Mouse (Mus musculus) embryo, embryonic 10 days (tissue): ENCODE data around the gene Gata2.
"Not testable (repeated sequence)": the region's sequence is repeated elsewhere in the genome, so short reads cannot be mapped to it uniquely, and the experiment has no call there.

Experiments used
- DNase-seq: peaks from one replicate; pipeline ENCODE4 v3.0.0-alpha.2; 2015; ENCODE audit warnings: low spot score

Gene Gata2

DNA sequence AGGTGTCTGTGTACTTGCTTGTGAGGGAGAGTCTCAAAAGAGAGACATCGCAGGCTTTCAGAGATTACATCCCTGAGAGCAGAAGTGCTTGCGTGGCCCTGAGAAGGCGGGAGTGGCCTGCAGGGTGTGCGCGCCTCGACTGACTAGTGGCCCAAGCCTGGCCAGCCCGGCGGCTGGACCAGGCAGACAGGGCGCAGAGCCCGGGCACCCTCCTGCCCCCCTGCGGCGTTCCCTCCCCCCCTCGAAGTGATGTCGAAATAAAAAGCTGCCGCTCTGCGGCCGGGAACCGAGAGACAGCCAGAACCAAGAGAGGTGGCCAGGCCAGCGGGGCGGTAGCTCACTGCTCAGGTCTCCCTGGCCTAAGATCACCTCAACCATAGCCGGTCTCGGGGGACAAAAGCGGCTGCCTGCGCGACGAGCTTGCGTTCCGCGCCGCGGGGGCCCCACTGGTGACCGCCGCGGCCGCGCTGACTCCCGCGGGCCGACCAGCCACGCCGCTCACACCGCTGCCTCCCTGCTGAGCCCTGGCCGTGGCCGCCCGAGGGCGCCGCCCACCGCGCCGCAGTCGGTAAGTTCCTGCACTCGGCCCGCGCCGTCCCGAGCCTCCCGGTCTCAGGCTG lies at the start of gene Gata2:
TSS of gene Gata2 (plus strand) at position 459 of the 620 bp plus-strand sequence.
- DNase-seq, result peak; percentile 56

DNA sequence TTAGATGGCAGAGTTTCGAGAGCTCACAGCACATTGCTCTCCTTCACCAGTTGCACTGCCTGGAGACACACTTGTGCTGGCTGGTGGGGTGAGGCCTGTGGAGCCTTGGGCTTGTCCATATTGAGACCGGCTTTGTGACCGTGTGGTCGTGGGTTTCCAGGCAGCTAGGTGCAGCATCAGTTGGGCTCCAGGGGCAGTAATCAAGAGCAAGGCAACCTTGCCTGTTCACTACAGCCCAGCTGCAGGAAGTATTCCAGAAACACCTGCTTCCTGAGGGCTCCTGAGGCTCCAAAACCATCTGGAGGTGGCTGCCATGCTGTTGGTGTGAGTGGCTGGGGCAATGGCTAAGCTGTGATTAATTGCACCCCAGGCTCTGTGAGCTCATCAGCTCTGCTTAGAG lies 47.9 kb upstream of the Gata2 start:
- no peak for DNase-seq

DNA sequence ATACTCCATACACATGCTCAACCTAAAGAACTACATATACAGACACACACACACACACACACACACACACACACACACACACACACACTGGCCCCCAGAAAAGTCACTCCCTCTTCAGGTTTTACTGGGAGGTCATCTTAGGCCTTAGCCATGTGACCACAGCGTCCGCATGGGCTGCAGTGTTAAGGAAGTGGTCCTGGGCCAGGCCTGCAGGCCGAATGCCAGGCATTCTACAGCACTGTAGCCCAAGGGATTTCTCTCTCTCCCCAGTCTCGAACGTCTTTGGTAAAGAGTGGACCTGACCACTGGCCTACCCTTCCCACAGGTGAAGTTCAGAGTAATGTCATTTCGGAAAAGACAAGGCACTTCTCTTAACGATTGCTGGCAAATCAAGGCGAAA lies 47.1 kb upstream of the Gata2 start:
- DNase-seq, result no peak

DNA sequence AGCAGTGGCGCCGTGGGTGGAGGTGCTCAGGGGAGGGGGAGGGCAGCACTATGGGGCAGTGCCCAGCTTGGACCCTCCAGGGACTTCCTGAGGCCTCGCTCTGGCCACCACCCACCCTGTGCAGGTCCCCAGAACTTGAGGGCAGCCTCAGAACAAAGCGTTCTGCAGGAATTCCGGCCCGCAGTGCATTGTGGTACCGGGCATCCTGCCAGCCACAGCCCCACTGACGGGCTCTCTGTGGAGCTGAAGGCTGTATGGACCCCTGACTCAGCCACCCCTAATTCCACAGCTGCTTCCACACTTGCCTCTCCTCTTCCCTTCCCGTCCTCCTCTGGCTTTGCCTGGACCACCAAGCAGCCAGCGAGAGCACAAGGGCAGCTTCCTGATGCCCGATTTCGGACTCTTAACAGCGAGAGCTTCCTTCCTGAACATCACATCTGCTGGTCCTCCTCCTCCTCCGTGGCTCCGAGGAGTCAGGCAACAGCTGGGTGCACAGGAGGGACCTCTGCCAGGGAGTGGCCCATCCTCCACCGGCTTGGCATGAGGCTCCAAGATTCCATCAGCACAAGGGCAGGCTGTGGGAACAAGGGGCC lies 46.2 kb upstream of the Gata2 start:
- no peak for DNase-seq

DNA sequence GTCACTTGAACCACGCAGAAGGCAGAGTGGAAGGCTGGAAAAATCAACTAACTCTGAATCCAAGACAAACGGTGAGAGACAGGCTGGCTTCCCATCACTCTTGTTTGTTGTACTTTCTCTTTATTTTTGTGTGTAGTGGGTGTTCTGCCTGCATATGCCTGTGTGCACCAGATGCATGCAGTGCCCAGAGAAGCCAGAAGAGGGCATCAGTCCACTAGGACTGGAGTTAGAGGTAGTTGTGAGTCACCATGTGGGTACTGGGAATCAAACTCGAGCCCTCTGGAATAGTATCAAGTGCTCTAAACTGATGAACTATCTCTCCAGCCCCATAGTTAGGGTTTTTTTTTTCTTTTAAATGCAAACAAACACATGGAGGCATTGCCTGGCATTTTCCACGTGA lies 42.4 kb upstream of the Gata2 start:
- DNase-seq, result no peak

DNA sequence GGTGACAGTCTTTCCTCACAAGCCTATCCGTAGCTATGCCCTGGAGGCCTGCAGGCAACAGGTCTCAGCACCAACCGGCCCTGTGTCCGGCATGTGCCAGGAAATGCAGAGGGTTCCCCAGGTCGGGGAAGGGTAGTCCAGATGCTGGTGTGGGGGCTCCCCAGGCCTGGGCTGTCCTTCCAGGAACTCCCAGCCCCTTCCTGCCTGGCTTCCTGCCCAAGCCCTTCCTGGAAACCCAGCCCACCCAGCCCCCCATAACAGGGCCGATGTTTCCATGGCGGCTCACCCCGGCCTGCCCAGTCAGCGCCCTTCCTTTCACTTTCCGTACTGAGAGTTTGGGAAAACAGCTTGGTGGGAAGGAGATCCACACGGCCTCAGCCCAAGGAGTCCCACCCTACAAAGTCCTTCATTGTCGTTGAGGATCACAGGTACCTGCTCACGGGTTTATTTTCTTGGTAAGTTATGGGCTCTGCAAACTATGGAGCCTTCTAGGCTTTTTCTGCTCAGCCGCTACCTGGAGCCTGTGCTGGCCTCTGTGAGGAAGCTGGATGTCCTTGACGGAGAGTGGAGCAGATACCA lies 41.5 kb upstream of the Gata2 start:
- DNase-seq, result no peak

DNA sequence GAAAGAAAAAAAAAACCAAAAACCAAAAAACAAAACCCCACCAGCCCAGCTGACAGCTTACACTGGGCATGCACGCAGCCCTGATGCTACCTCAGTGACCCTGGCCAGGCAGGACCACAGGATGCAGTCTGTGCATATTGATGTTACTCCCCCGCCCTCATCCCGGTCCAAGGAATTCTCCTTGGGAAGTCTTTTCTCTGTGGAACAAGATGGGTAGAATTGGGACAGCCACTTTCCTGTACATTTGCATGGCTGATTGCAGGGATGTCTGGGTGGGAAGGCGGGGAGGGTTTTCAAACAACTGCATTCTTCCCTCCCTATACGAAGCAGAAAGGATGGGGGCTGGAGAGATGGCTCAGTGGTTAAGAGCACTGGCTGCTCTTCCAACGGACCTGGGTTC lies 40.7 kb upstream of the Gata2 start:
- no peak for DNase-seq

DNA sequence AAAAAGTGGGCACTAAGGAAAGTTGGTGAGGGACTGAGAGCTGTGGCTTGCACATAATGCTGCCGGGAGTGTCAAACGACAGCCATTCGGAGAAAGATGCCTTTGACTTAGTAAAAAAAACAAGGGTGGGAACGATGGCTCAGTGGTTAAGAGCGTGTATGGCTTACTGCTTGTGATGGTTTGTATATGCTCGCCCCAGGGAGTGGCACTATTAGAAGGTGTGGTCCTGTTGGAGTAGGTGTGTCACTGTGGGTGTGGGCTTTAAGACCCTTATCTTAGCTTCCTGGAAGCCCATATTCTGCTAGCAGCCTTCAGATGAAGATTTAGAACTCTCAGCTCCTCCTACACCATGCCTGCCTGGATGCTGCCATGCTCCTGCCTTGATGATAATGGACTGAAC lies 38.1 kb upstream of the Gata2 start:
- DNase-seq, result not testable (repeated sequence)

DNA sequence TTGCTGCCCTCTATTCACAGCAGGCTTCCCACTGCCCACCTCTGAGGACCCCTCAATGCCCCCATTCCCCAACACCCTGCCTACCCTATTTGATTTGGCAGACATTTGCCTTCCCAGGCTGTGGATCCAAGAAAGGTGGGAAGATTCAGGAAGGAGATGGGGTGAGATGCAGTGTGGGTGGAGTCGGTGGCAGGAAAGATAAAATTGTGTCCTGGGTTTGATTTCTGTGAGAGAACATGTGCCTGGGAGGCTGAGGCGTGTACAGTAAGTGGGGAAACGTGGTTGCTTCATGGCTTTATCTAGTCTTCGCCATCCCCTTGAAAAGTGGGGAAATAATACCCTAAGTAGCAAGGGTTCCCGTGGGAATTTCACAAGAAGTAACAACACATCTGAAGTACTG lies 34.9 kb upstream of the Gata2 start:
- no peak for DNase-seq

DNA sequence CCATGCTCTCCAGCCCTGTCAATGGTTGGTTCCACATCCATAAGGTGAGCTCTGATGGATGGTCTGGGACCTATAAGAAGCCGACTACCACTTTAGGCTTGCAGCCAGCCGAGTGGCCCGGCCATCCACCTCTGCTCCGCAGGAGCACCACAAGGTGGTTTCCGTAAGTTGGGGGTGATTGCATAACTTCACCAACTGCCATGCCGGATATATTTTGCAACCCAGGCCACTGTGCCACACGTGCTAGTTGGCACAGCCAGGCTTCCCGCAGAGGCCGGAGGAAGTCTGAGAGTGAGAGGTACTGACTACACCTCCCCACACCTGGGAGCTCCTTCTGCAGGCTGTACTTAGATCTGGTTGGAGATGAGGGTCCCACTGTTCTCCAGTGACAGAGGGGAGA lies 27.6 kb upstream of the Gata2 start:
- DNase-seq, result no peak

DNA sequence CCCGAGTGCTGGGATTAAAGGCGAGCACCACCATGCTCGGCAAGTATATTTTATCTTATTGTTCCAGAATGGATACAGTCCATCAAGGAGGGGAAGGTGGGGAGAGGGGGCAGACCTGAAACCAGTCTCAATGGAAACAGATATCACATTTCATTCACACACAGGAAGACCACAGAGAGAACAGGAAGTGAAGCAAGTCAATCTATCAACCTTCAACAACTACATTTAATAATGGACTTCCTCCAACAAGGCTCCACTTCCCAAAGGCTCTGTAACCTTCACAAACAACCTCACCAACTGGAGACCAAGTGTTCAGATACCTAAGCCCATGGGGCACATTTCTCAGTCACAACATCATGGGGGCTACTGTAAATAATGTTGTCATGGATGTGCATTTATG lies 19.5 kb upstream of the Gata2 start:
- no peak for DNase-seq

DNA sequence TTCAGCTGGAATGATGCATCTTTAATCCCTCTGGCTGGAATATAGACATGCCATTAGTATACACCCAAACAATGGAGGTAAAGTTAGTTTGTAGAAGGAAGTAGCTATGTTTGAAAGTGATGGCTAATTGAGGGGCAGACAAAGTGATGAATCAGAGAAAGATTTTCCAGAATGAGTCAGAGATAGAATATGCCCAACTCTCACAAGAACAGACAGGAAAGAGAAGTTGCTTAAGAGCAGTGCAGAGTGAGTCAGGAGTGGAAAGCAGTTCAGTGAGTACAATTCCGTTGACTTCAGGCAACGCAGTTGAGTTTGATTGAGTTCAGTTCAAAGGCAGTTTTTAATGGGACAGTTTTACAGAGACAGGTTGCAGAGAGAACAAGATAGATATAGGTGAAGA lies 19.0 kb upstream of the Gata2 start:
- DNase-seq, result no peak

DNA sequence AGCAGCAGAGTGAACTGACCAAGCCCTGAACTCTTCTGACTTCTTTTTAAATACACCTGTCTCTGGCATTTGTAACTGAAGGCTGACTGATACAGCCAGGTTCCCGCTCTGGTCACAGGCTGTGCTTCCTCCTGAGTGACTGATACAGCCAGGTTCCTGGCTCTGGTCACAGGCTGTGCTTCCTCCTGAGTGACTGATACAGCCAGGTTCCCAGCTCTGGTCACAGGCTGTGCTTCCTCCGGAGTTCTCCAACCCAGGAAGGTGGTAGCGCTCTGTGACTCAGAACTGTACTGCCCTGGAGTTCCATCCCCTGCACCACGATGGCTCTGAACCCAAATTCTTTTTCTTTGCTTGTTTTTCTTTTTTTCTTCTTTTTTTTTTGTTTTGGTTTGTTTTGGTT lies 9.0 kb upstream of the Gata2 start:
- no peak for DNase-seq

DNA sequence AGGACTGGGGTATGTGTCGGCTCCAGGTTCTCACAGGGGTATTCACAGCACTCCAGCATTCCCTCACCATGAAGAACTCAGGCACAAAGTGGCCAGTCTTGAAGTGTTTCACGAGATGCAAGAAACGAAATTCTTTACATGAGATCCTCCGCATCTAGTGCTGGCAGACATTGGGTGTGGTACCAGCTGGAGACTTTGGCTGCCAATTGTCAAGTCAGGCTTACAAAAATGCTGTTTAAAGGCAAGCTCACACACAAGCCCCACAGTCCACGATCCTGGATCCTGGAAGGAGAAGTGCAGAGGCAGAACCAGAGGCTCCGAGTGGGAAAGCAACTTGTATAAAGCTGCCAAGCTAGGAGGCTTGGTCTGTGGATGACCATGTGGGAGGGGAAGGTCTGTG lies 5.5 kb upstream of the Gata2 start:
- no peak for DNase-seq

DNA sequence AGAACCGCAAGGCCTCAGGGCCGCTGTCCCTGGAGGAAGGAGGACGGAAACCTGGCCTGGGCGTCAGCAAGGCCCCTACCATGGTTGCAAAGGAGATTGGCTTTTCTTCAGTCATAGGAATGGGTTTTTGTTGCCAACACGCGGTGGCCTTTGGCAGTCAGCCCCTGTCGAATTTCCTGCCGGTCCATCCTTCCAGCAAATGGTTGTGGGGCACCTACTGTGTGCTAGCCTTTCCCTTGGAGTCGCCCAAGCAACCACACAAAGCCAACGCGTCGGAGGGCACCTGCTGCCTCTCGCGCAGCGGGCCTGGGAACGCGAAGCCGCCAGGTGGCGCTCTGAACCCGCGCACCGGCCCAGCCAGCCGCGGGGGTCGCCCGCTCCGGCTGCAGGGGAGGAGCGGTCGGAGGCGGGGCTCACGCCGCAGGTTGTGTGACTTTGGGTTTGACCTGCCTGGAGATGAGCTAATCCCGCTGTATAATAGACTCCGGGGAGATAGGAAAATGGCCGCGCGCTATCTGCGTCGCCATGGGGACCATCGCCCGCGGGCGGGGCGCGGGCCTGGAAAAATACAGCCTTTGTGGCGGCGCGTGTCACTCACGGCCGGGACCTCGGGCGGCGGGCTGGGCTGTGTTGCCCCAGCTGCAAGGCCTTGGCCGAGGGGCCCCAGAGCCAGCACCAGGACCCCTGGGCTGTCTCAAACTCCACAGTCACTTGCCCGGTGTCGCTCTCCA lies 4.2 kb upstream of the Gata2 start:
- peak; percentile 86 for DNase-seq

DNA sequence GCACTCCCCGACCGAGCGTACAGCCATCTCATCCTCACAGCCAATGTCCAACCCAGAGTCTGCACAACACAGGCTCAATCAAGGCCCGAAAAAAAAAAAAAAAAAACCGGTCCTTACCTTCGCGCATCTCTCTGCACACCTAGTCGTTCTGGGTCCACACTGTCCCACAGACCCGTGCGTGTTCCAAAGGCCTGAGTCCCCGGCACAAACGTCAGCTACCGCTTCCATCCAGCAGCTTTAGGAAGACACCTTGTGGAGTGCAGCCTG lies 3.7 kb upstream of the Gata2 start:
- DNase-seq, result no peak

DNA sequence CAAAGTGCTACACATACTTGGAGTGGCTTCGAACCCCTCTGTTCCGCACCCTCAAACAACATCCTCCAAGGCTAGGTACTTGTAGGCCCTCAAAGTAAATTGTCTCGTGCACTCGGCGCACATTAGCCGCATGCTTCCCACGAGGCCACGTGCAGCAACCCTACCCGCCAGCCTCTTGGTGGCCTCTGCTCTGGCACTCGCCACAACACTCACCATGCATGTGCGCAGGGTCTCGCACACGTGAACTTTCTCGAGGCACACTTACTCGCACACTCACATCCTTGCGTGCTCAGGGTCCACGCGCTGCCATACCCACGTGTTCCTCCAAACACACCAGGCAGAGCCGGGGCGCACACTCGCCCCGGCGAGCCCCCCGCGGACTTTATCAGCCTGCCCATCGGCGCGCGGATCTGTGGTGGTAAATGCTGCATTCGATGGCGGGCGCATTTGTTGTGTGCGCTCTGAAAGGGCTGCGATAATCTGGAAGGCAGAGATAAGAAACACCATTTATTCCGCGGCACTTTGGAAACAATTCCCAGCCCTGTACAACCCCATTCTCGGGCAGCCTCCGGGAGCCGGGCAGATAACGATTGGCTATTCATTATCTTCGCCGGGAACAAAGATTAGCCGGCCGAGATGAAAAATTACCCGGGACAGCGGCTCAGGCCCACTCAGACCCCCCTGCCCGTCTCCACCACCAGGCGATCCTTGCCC lies 3.2 kb upstream of the Gata2 start:
- no peak for DNase-seq

DNA sequence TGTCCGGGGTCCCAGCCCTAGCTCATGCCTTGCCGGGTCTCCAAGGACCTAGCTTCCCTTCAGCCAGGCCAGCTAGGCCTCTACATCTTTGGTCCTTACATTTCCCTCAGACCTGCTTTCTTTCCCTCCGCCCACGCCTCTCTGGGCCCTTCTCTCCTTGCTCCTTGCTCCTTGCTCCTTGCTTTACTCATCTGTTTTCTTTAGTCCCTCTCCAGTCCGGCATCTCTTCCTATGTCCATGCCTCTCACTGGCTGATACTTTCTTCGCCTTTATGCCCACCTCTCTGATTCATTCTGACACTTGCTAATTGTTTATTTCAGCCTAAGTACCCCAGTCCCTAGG lies 2.7 kb upstream of the Gata2 start:
- DNase-seq, result peak; percentile 58

DNA sequence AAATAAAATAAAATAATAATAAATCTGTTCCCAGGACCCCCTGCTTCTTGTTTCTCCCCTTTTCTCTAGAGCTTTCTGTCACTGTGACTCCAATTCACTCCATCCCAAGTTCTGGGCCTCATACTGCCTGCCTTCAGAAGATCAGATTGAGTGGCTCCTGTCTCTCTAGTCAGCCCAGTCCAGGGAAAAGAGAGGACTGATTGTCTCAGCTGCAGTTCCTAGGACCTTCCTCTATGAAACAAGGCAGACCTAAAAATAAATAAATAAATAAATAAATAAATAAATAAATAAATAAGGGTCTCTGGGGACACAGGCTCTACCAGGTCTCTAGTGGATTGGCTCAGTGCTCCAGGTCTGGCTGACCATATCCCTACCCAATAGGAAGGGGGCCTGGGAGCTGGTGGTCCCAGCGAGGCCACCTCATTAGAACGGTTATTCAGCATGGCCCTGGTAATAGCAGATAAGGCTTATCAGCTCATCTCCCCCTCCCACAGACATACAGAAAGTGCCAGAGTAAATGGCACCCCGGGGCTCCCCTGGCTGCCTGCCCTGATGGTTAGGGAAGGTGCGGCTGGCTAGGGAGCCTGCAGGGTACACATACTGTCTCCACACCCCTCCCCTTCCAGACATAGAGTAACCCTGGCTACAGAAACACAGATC lies 2.1 kb upstream of the Gata2 start:
- no peak for DNase-seq

DNA sequence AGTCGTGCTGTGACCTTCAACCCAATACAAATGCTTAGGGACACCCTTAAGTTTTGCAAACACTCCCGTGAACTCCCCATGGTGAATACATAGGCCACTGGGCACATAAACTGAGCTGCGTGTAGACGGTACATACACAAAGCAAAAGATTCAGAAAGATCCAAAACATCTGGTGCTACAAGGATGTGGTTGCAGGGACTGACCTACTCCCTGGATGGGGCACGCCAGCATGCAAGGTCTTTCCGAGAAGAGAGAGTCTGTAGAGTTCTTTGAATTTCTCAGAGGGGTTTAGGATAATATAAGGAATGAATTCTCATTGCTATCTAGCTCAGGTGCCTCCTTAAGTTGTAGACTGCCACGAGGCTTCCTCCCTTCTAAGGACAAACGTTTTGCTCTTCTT lies 935 bp upstream of the Gata2 start:
- no peak for DNase-seq

DNA sequence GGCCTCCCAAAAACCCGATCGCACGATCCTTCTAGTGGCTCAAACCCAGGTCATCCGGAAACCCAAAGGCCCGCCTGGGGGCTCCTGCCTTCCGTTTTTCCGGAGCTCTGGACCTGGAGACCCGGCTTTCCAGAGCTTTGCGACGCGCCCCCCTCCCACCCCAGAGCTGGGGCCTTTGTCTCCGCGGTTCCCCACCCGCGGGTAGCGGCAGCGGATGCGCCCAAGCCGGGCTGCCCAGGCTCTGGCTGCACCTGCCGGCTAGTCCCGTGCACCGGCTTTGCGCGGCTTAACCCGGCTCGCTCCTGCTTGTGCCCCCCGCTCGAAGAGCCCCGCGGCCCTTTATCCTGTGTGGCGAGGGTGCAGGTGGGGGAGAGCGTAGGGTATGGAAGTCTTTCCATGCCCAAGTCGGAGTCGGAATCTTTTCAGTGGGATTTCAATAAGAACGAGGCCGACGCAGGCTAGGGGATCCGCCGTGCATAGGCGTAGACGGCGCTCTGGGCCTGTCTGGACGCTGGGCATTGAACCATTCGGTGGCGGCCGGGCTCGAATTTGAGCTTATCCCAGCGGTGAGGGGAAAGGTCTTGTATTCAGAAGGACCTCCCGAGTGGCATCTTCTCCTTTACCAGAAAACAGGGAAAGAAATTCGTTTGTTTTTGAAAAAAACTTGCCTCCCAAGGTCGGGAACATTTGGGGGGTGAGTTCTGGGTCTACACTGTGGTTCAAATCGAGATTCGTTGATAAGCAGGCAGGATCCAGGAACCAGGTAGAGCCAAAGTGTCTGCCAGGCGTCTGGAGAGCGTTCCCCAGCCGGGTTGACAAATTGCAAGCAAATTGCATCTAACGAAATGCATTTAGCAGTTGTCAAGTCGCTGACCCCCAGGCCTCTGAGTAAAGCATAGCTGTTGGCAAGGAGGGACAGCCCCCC lies 624 bp downstream of the Gata2 start:
- DNase-seq, result peak; percentile 70

DNA sequence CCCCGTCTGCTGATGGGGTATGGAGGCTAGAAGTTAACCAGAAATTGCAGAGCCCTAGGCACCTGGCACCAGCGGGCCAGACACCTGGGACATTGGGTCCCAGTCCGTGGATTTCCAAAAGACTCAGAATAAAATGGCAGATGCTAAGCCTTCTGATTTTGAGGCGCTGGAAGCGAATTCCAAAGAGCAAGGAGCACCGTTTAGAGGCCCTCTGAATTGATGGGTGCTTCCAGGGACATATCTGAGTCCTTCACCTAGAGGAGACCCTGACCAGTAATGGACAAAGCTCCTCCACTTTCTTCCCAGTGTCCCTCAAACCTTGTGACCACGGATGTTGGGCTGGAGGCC lies 1.3 kb downstream of the Gata2 start:
- DNase-seq, result no peak
